Comparison of ENCODE assay signal across 8 mouse cellular contexts in the genomic region with DNA sequence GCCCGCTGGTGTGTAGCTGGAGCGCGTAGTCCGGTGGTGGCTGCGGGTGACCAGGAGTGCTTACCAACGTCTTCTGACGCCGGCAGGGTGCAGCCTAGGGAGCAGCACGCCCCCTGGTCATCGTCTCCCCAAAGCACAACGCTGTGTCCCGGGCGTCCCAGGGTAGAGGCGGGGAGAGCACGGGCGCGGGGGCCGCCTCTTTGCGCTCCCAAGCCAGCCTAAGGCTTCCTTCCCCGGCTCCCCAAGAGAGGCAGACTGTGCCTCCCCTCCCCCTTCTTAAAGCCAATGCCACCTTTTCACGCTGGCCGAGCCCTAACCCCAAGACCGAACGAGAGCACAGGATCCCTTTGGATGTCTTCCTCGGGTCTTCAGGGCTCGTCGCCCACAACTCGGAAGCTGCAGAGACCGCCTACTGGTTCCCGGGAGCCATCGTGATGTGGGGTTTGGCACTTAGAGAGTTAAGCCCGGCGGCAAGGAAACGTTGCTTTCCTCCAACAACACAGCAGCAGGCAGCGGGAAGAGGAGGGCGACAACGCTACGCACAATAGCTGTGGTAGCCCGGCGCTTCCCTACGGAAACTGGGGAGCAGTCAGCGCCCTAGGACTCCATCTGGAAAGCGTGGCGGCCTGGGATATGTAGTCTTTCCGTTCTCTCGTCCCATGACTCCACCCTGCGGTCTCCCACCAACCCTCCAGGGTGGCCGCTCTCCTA. TPM values are rescaled to one million over a fixed set of nuclear protein-coding genes. Genes with fewer than 3 reads are reported as not detected.
A peak's percentile ranks its signal among the peaks of the same experiment; 100 is the strongest.
DNase-seq lines count a peak whose midpoint lies in the region; ATAC-seq and TF ChIP-seq lines count a peak whose summit lies in the region.

A gene (minus strand): TSS at position 620 of the 711 bp plus-strand sequence.

- TF ChIP-seq CTCF in lung, embryonic 14.5 days (IDR thresholded peaks at IDR 0.05; ENCODE audit: low read depth) = peak; percentile 17; the same call in 1 of the 2 replicates

- peak within 1 kb of the TSS; percentile 84 for H3K27ac ChIP-seq in lung, embryonic 14.5 days (ENCODE audit: low read depth)

- DNase-seq in NIH3T3 (ENCODE audit: low read depth) = peak; percentile 82
- peak; percentile 75 for DNase-seq in cerebellum, adult 9-10 months
- peak; percentile 65 to 78 for DNase-seq in frontal cortex, adult 2 months (ENCODE audit: extremely low spot score in 1 of 2, low spot score in 1 of 2)
- DNase-seq in layer of hippocampus, adult 9-11 months = peak; percentile 80
- DNase-seq in lung, embryonic 14.5 days = peak; percentile 80
- DNase-seq in ovary, postnatal 10 days (ENCODE audit: low spot score) = peak; percentile 59
- DNase-seq in yolk sac, embryonic 10.5 days (ENCODE audit: low spot score) = peak; percentile 43

- ATAC-seq in hematopoietic stem cell, adult 5-6 weeks (replicated peaks in 1 of 2; ENCODE audit: insufficient read depth in 1 of 2, low FRiP score in 2 of 2, low TSS enrichment in 1 of 2, low read depth in 1 of 2, poor library complexity in 2 of 2, severe bottlenecking in 2 of 2) = peak; percentile 90 to 94
- peak; percentile 95 for ATAC-seq in lung, embryonic 14.5 days (ENCODE audit: insufficient read depth)

- peak within 1 kb of the TSS; percentile 48 for H3K4me3 ChIP-seq in lung, embryonic 14.5 days (ENCODE audit: low read depth, low read length)

- peak within 1 kb of the TSS; percentile 64 for H3K4me2 ChIP-seq in lung, embryonic 14.5 days

- H3K9me3 ChIP-seq in lung, embryonic 14.5 days (ENCODE audit: low read depth, low read length) = no peaks in the 10 kb centered on the region

- no peaks in the 10 kb centered on the region for H3K36me3 ChIP-seq in lung, embryonic 14.5 days (ENCODE audit: insufficient read depth)

- H3K4me1 ChIP-seq in lung, embryonic 14.5 days (ENCODE audit: insufficient read depth) = no peaks in the 10 kb centered on the region

- H3K27me3 ChIP-seq in lung, embryonic 14.5 days (ENCODE audit: insufficient read depth, low read length) = no peaks in the 10 kb centered on the region

- peak within 1 kb of the TSS; percentile 54 for H3K9ac ChIP-seq in lung, embryonic 14.5 days

- 7% methylated on average over 48 of the region's 48 CpGs for WGBS in lung, embryonic 14.5 days

RNA-seq across cellular contexts. Expression of the gene that starts here (rescaled TPM):
- 30.5 and 36.8 TPM in 2 replicates for polyA plus RNA-seq in frontal cortex, adult 2 months (2012; rRNA removed)
- 4.0 and 5.8 TPM in 2 replicates for total RNA-seq in hematopoietic stem cell, adult 5-6 weeks (2017)
- 13.2 and 14.6 TPM in 2 replicates for polyA plus RNA-seq in lung, embryonic 14.5 days (2014; fragmentation: Nextera tagmentation; extraction: Ambion mirVana)

Comparison
In these comparisons a context has a peak if more than half of its experiments do, and no peak if none do; other contexts are left out.
1. Peak in every context shown above with its lines: DNase-seq, ATAC-seq, H3K4me3 ChIP-seq and H3K27ac ChIP-seq.